Mouse (Mus musculus) brain, embryonic 14.5 days (tissue): ENCODE measurements around the gene Spata17. TPM values are rescaled to one million over a fixed set of nuclear protein-coding genes. Genes with fewer than 3 reads are reported as not detected.
A peak's percentile ranks its signal among the peaks of the same experiment; 100 is the strongest.

Experiments
- DNase-seq: peaks from one replicate; pipeline ENCODE4 v3.0.0-alpha.2; 2011; ENCODE audit warnings: low read depth
- CTCF ChIP-seq: fragments of 200-500 bp; IDR thresholded peaks from 2 replicates; pipeline ENCODE4 v1.5.1; 2012; ENCODE audit warnings: inconsistent platforms, mild to moderate bottlenecking, moderate library complexity, borderline replicate concordance; ENCODE audit not compliant: insufficient read depth, insufficient read length; ENCODE audit errors: extremely low read depth
- POLR2A ChIP-seq: fragments of 200-500 bp; IDR thresholded peaks from 2 replicates; pipeline ENCODE4 v1.6.1; 2012; ENCODE audit warnings: mild to moderate bottlenecking, inconsistent platforms, borderline replicate concordance; ENCODE audit not compliant: poor library complexity, insufficient read depth, insufficient read length, severe bottlenecking; ENCODE audit errors: extremely low read depth
- polyA plus RNA-seq: library from polyadenylated mRNA; depleted of rRNA; stranded (reverse); fragments of >200 nt; gene quantifications from 2 replicates; pipeline ENCODE4 v1.2.3, GENCODE M21; 2012

Gene Spata17
- polyA plus RNA-seq, 1 experiment = 0.83 TPM

DNA sequence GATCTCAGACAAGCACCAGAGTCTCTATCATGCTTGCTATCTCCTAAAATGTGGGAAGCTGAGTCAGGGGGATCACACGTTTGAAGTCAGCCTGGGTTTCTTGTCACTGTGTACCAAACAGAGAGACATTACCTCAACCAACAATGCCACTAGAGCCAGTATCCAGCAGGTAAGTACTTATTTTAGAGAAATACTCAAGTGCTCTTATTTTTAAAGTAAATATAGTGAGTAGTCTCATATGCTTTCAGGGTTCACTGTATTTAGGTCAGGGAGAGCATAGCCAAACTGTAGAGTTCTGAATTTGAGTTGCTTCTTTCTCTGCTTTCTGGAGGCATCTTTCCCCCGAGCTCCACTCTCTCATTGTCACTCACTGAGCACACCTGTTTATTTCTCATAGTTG is 160.9 kb downstream of the Spata17 start:
- DNase-seq = no peak
- TF ChIP-seq CTCF = no peak
- no peak for TF ChIP-seq POLR2A

DNA sequence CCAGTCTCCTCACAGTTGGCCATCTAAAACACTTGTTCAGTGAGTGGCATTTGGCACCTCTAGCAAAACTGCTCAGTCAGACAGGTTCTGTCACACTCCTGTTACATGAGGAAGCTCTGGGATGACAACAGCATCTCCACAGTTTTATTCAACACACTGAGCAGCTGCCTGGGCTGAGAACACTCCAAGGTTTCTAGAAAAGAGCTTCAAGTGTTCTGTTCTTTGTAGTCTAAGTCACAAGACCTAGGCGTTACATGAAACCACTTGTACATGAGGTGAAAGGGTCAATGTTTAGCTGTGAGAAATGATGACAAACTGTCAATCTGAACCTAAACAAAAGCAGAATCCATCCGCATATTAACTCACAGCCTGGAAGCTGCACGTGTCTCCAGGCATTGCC is 161.4 kb downstream of the Spata17 start:
- DNase-seq = no peak
- TF ChIP-seq CTCF (no peak), POLR2A (no peak)

DNA sequence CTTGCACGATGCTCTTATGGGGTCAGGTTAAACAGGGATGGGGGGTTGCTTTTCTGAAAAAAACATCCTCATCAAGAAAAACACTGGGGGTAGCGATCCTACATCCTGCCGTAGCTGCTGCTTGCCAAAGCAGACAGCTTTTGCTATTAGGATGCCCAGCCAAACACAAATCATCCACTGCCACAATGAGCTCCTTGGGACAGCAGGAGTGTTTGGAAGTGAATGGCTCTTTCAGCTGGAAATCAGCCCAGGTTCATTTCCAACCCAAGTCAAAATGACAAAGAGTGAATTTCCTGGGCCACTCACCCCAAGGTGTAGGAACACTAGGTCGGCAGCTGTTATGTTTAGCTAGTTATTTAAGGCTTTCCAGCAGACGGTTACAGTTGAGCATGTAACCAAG is 162.7 kb downstream of the Spata17 start:
- TF ChIP-seq CTCF (no peak), POLR2A (no peak)
- DNase-seq = peak; percentile 86

DNA sequence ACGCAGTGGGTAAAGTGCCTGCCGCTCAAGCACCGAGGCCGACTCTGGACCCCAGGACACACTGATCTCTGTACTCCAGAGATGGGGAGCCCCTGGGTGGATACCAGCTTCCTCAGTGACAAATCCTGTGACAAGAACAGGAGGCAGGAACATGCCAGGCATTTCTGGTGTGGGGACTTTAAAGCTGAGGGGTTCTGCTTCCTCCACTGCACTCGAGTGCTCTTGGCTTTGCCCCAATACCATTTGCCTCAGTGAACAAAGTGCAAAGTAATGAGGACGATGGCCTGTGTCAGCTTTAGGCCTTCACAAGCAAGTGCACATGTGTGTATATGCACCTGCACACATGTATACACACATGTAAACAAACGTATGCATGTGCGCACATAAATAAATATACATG is 164.0 kb downstream of the Spata17 start:
- no peak for TF ChIP-seq POLR2A
- no peak for TF ChIP-seq CTCF
- peak; percentile 40 for DNase-seq

DNA sequence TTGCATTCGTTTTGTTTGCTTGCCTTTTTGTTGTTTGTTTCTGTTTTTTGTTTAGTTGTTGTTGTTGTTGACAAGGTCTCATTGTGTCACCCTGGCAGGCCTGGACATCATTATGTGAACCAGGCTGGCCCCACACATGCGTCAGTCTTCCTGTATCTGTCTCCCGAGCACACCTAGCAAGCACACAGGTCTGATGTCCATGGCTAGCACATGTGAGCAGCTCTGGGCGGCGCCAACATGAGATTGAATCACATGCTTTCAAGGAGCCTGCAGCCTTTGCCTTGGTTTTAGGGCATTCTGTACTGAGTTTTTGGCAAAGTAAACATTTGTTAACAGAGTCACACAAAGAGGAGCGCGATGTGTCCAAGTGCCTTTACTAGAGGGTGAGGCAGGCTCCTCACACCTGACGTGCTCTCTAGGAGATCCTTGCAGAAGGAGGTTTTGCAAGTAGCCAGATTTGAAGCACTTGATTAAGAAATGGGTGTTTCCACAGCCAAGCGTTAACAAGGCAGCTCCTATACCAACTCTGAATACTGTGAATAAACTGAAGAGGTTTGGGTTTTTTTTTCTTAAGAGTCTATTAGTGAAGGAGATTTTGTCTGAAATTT is 166.5 kb downstream of the Spata17 start:
- TF ChIP-seq POLR2A = no peak
- no peak for TF ChIP-seq CTCF
- DNase-seq = no peak

DNA sequence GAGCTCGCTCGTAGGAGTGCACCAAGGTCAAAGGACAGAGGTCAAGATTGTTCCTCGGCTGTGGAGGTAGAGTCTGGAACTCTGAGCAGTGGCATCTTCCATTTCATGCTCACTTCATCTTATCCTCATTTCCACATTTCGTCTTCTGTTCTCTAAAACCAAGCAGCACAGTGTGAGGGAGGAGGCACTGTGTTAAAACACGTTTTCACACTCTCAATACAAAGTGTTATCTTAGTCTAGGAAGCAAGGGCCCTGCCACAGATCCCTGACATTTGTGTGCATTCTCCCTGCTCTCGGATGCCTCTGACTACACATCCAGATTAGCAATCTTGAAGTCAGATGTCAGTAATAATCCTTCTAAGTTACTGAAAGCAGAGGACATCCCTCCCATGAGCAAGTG is 170.5 kb downstream of the Spata17 start:
- no peak for TF ChIP-seq CTCF
- TF ChIP-seq POLR2A = no peak
- DNase-seq = no peak

DNA sequence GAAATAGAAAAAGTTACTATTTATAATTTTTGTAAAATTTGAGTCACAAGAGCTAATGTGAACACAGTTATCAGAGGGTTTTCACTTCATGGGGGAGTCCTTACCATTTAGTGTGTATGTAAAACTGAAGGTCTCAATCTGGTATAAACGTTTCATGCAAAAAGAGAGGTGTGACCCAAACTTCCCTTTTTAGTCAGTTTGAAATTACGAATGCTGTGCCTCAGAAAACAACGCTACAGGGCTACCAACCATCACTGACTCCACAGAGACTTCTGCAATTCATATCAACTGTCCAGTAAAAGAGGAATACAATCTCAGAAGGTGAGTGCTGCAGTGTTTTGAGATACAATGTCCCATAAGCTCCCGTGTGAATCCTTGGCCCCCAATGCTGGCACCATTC is 175.5 kb downstream of the Spata17 start:
- no peak for TF ChIP-seq POLR2A
- TF ChIP-seq CTCF = no peak
- DNase-seq = no peak

DNA sequence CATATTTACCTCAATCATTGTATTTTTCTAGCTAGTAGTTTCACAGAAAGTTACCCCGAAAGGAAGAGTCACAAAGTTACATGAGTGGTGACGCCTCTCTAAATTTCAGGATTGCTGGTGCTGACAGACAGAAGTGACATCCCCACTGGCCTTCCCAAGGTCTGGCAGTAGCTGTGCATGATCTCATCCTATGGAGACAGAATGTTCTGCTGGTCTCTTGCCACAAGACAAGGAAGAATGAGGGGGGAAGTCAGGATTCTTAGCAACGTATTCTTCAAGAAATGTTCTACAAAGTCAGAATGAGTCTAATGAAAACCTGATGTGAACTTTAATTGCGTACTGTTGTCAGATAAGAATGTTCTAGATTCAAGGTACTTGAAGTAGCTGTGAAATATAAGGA is 179.5 kb downstream of the Spata17 start:
- no peak for DNase-seq
- TF ChIP-seq CTCF (no peak), POLR2A (no peak)

DNA sequence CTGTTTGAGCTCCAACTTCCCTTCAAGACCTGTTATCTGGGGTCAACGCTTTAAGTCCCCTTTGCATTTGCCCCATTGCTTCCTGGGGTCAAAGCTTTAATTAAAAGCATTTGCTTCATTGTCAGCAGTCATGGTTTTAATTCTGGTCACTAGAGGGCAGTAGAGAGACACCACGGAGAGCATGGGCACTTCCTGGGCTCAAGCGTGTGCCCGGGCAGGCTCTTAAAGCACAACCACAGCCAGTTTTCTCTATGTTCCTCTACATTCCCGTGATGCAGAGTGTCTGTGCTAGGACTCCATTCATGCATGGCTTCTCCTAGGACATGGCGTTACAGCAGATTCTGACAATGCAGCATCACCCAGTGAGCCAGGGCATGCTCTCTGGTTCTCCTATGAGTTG is 183.5 kb downstream of the Spata17 start:
- peak; percentile 76 for DNase-seq

DNA sequence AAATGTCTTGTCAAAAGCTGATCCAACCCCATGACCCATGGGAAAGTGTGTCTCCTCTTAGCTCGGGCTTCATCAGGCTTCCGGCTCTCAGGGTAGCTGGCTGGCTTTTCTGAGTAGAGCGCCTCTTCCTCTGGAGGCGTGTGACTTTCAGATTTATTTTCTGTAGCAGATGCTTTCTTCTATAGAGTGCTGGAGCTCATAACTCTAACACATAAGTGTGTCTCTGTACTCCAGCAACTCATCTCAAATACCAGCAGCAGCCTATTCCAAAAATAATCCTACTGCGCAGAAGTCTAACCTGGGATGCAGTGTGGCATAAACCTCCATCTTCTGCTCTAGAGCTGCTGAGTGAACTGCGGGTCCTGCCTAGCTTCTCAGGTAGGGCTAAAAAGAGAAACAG is 186.4 kb downstream of the Spata17 start:
- no peak for DNase-seq
- TF ChIP-seq CTCF (no peak), POLR2A (no peak)

More for the DNA sequence above, 183.5 kb downstream of the Spata17 start:
- TF ChIP-seq CTCF (peak; percentile 68), POLR2A (no peak)

DNA sequence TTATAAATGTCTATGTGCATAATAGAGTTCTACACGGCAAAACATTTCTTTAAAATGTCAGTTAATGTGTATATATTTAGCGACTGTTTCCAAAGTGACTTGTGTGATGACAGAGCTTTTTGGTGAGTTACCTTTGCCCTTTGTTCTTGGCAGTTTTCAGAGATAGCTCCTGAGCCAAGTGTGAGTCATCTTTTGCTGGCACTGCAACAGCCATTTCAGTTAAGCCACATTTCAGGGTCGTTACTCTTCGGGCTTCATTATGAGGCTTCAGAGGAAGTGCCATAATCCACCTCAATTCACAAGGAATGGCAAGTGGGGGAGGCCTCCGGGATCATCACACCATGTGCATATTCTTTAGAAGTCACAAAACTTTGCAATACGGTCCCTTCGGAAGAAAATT is 195.3 kb downstream of the Spata17 start:
- peak; percentile 15 for DNase-seq
- TF ChIP-seq CTCF = no peak
- no peak for TF ChIP-seq POLR2A

DNA sequence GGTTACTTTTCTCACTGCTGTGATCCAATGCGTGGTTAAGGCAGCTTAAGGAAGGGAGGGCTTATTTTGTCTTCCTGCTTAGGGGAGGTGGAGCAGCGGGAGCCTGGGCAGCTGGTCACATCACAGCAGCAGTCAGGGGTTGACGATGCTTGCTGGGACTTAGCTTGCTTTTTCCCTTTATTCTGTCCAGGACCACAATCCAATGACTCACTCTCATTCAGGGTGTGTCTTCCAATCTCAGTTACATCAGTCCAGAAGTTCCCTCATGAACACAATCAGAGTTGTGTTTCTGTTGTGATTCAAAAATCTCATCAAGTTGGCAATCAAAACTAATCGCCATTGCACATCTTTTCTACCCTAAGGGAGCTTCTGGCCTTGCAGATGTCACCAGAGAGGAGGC is 199.1 kb downstream of the Spata17 start:
- TF ChIP-seq CTCF (no peak), POLR2A (no peak)
- DNase-seq = no peak
